Mouse (Mus musculus): Measurements from ENCODE around the gene Gsn.

The Gsn gene

DNA sequence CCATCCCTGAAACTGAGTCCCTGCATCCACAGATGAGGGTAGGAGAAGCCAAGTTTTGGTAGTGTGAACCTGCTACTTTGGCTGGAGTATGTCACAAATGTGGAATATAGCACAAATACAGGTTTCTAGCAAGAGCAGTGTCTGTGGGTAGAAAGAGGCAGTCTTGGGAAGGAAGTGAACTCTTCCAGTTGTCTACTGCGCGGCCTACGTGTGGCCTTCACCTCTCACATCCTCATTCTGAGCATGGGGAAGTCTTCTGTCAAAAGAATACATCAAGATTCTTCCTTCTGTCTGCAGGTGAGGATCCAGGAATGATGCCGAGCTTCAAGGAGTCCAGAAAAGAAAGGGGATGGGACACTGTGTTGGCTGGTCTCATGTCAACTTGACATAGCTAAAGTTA is 2.4 kb upstream of the Gsn start:
- in situ Hi-C loops (cut with MboI, MseI) = no loop called here

DNA sequence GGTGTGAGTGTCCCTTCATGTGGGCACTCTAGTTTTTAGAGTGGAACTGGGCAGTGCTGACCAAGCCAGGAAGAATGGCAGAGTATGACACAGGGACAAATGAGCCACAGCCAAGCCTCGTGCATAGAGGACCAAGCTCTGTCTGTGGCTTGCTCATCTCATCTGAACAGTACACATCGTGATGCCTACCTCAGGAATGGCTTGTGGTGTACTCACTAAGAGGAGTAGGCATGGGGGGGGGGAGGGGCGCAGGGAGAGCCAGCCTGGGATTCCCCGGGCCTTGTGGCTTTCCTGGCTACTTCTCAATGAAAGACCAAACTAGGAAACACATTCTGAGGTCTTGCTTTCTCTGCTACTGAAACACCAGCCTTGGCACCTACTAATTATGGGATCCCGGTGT is 1.2 kb upstream of the Gsn start:
- in situ Hi-C loops (cut with MboI, MseI) = no loop called here

- in situ Hi-C loops (cut with MboI, MseI) = no loop called here
These were observed 718 bp upstream of the Gsn start for GRCm38 (mm10) chr2:35255462-35255861.

- in situ Hi-C loops (cut with MboI, MseI) = no loop called here
These were observed 752 bp downstream of the Gsn start for GRCm38 (mm10) chr2:35256932-35257331.

GRCm38 (mm10) chr2:35257886-35258285 is 1.7 kb downstream of the Gsn start:
- in situ Hi-C loops (cut with MboI, MseI) = no loop called here

GRCm38 (mm10) chr2:35258590-35258989 is 2.4 kb downstream of the Gsn start:
- in situ Hi-C loops (cut with MboI, MseI) = no loop called here

- in situ Hi-C loops (cut with MboI, MseI) = no loop called here
These were observed 3.3 kb downstream of the Gsn start for GRCm38 (mm10) chr2:35259338-35260080.

DNA sequence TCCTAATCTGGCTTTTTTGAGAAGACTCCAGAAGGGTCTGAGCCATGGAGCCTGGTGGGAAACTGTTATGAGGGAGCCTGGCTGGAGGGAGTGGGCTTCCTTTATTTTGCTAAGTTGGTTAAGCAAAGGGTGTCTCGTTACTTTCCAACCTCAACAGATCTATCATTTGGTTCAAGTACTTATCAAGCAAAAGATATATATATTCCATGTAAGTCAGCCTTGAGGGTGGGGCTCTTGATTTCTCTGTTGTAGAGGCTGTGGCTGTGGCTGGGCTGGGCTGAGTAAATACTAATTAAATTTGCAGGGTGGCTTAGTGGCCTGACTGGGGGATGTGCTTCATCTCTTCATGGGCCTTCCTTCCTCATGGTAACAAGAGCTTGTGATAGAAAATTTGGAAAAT is 4.1 kb downstream of the Gsn start:
- in situ Hi-C loops (cut with MboI, MseI) = no loop called here

DNA sequence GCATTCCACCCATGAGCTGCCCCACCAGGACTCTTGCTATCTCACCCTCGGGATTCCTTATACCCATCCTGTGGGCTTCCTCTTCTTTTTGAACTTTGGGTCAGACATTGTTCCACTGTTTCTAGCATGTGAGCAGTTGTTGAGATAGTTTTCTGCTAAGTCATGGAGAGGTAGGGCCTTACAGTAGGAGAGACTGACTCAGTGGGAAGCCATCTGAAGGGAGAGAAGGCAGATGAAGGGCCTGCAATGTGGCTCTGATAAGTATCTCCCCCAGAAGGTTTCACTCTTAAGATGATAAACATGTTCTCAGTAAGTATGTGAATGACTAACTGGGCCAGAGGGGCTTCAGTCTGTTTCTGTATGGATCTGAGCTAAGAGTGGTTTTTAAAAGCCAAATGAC is 7.9 kb downstream of the Gsn start:
- in situ Hi-C loops (cut with MboI, MseI) = no loop called here

- in situ Hi-C loops (cut with MboI, MseI) = loop anchor here (5.0 kb wide), 1 partner anchor 53 kb away; no protein-coding TSS in a partner anchor
These were observed 9.1 kb downstream of the Gsn start for GRCm38 (mm10) chr2:35265296-35265695.

DNA sequence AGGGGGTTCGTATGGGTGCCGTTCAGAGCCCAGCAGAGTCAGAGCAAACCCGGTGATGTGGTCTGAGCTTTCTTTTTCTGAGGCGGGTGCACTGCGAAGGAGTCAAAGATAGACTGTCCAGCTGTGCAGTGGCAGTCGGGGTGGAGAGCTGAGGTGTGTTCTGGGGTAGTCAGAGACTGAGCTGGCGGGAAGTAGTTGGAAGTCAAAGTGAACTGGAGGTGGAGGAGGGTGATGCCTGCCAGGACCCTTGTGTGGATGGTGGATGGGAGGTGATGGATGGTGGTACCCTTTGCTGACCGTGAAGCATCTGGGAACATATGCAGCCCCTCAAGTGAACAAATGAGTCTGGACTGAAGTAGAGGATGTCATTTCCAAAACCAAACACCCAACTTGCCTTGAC is 9.6 kb downstream of the Gsn start:
- in situ Hi-C loops (cut with MboI, MseI) = loop anchor here (5.0 kb wide), 1 partner anchor 53 kb away; no protein-coding TSS in a partner anchor

- in situ Hi-C loops (cut with MboI, MseI) = loop anchor here (5.0 kb wide), 1 partner anchor 54 kb away; no protein-coding TSS in a partner anchor
These were observed 10.2 kb downstream of the Gsn start for GRCm38 (mm10) chr2:35266251-35266905.

DNA sequence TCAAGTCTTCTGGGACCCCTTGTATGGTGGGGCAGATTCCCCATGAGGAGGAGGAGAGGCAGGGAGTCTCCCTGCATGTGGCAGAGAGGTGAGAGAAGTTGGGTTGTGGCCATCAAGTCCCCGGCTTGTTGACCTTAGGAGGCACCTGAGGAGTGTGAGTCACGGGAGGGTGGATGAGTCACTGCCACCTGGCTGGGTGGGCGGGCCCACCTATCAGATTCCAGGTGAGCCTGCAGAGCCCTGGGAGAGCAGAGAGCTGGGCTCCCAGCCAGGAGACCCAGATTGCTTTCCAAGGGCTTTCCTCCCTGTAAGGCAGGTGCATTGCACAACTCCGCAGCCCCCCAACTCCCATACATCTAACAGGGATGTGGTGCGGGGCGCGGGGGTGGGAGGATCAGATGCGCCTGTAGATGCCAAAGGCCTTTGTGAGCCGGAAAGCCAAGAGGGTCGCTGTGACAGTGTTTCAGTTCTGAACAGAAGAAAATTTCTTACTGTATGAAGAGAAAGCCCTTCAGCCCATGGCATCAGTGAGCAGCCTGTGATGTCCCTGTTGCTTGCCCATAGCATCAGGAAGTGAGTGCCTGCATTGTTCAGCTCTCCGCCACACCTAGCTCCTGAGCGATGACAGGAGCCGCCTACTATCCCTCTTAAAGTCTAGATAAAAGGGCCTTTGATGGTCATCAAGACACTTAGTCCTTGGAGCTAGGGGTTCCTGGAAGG is 11.1 kb downstream of the Gsn start:
- in situ Hi-C loops (cut with MboI, MseI) = loop anchor here (5.0 kb wide), 1 partner anchor 55 kb away; no protein-coding TSS in a partner anchor

DNA sequence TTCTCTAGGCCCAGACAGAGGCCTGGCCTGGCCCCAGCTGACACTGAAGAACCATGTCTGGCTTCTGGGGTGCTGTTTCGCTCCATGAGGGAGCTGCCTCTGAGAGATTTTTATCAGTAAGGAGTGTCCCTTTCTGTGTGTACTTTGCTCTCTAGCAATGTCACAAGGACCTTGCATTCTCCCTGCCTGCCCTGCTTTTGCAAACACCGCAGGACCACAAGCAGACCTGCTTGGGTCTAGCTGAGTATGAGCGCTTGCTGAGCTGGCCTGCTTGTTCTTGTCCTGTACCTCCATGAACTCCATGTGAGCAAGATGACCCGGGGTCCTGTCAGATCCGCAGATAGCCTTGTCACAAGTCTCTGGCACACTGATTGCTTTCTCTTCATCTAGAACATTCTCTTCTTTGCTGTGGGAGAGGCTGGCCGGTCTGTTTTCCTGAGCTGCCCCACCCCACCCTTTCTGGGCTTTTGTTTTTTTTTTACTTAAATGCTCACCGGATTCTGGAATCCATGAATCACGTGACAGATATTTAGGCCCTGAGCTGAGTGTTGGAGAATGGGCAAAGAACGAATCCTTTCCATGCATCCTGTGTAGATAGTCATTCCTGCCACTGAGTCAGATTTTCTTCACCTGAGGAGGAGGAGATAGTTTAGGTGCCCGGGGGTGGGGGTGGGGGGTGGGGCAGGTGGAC is 11.8 kb downstream of the Gsn start:
- in situ Hi-C loops (cut with MboI, MseI) = loop anchor here (5.0 kb wide), 1 partner anchor 56 kb away; no protein-coding TSS in a partner anchor

GRCm38 (mm10) chr2:35269136-35269535 is 13.0 kb downstream of the Gsn start:
- in situ Hi-C loops (cut with MboI, MseI) = loop anchor here (5.0 kb wide), 1 partner anchor 57 kb away; no protein-coding TSS in a partner anchor

DNA sequence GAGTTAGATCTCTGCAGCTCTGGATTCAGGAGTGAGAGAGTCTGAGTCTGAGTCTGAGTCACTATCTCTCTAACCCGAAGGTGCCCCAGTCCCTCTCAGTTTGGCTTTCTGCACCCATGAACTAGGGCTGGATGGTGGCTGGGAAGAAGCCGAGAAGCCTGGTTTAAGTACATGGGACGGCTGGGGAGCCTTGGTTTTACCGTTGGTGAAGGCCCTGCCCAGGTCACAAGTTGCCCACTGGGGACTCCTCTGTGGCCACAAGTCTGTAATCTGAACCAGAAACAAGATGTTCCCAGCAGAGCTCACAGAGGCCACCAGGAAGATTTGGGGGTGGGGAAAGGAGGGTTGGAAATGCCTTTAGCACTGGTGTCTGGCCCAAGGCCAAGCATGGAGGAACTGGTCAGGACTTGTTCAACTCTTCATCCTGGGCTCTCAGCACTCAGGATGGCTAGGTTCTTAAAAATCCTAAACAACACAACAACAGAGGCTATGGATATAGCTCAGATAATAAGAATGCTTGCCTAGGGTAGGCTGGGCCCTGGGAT is 13.6 kb downstream of the Gsn start:
- in situ Hi-C loops (cut with MboI, MseI) = loop anchor here (5.0 kb wide), 1 partner anchor 57 kb away; no protein-coding TSS in a partner anchor

DNA sequence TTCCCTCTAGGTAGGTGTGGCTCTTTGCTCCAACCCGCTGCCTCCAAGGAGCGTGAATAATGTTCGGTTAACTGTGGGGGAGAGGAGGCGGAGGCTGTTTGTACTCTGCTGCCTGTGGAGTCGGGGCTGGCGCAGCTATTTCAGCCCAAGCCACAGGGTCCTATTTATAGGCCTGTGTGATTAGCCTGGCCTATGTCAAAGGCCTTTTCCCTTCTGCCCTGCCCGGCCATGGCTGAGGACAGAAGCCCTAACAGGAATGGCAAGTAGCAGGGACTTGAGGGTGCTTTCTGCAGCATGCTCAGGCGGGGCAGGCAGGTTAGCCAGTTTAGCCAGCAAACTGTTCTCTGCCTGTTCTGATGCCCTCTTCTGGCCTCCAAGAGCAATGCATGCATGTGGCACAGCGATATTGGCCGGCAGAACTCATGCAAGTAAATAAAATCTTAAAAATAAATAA is 14.4 kb downstream of the Gsn start:
- in situ Hi-C loops (cut with MboI, MseI) = no loop called here

DNA sequence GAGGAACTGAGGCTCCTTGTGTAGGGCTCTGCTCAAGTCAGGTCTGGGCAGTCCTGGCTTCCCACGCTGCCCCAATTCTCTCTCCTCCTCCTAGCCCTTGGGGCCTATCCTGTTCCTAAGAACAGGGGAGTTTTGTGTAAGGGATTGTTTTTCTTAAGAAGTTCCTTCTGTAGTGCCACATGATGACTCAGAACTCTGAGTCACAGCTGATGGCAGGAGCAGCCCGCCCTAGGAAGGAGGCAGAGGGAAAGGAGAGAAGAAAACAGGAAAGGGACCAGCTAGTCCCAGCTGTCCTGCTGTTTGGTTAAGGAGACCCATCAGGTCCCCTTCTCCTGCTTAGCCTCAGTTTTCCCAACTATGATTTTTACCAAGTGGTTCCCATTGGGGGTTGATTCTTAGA is 15.6 kb downstream of the Gsn start:
- in situ Hi-C loops (cut with MboI, MseI) = no loop called here

DNA sequence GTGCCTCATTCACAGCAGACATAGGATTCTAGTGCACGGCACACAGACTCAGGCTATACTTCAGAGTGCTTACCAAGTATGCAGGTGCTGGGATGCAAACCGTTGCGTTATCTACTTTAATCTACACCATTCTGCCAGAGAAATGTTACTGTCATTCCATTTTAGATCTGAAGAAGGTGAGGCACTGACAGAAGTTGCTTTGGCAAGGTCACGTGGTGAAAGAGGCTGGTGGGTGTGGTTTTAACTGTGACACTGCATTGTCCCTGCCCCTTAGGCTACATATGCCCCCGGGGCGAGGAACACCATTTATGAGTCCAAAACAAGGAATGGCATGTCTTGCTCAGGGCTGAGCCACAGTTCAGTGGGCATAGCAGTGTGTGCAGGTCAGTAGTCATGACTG is 16.7 kb downstream of the Gsn start:
- in situ Hi-C loops (cut with MboI, MseI) = no loop called here

DNA sequence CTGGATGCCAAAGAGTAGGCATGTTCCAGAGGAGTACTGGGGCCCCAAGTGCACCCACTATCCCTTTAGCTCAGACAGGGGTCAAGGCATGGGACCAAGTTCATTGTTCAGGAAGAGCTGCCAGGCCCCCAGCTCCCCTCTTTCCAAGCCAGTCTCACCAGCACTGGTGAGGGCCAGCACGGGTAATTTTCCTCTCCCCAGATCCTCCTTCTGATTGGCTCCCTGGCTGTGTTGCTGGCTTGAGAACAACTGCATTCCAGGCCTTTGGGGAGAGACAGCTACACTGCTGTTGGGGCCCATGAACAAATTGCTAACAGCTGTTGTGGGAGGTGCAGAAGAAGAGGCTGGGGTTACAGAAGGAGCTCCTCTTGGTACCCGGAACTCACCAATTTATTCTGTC is 17.4 kb downstream of the Gsn start:
- in situ Hi-C loops (cut with MboI, MseI) = no loop called here

GRCm38 (mm10) chr2:35277686-35278085 is 21.5 kb downstream of the Gsn start:
- in situ Hi-C loops (cut with MboI, MseI) = no loop called here
